Mouse (Mus musculus) mouse embryonic stem cell (cell line): ENCODE measurements around the gene H3f3b.

Experiments
- in situ Hi-C, 2 experiments: fragments of 300-500 bp; cut with MboI; formaldehyde crosslinking; loops; 1 replicate in 1 of 2; 3 replicates in 1 of 2; pipeline ENCODE4 v1.14.3; 2019 to 2020; ENCODE audit warnings: low sequenced_read_pairs in 2 of 2, low pct_unique_long_range_greater_than_20kb in 1 of 2, mixed read lengths in 1 of 2; ENCODE audit not compliant: unreplicated experiment in 1 of 2

Gene H3f3b

DNA sequence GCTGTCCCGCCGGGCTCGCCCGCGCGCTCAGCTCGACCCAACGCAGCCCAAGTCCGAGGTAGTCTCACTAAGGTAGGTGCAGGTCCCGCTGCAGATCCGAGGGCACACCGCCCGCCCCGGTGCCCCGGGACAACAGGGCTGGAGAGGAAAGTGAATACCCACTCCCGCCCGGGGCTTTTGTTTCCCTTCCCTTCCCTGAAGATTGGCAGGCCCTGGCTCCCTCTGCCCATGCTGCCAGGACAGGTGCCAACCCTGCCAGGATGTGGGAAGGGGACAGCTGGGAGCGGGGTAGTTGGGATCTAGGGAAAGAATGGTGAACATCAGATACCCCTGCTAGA is 52.7 kb downstream of the H3f3b start:
- in situ Hi-C loops = no loop called here

DNA sequence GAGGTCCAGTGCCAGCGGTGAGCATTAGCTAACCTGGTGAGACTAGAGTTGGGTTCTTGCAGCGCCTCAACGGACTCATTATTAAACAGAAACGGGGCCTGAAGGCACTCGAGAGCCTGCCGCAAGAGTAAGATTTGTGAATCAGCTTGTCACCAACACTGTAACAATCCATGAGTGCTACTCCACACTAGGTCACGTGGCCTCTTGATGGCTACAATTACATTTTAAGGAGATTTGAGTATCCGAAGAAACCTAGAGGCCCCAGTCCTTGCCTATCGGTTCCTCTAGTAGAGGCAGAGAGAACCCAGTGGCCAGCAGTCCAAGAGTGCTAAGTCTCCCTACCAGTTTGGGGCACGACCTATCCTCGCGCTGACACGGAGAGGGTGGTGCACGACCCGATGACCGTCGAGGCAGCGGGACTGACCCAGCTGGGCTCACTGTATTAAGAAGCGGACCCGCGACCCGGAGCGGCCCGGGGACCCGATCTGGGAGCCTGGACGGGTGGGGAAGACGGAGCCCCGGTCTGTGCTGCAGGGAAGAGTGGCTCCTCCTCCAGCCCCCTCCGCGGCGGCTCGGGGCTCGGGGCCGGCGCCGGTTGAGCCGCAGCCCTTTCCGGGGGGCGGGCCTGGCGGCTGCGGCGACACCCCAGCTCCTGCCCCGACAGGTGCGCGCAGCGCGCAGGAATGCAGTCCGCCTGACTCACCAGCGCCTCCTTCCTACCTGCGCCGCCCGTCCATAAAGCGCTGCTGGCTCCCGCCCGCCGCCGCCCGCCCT is 53.3 kb downstream of the H3f3b start, which contains the start of gene Itgb4:
Gene Itgb4, plus strand, starts transcription at position 401 of the 774 bp plus-strand sequence.
- in situ Hi-C loops = no loop called here
